Mouse (Mus musculus): ENCODE measurements around the gene Pld4. TPM values are rescaled to one million over a fixed set of nuclear protein-coding genes. Genes with fewer than 3 reads are reported as not detected.
A peak's percentile ranks its signal among the peaks of the same experiment; 100 is the strongest.
"Not testable (repeated sequence)": the region's sequence is repeated elsewhere in the genome, so short reads cannot be mapped to it uniquely, and the experiment has no call there.

Pld4 gene
- total and polyA plus RNA-seq, 2 experiments from 2014 or later = 8.8 to 12.6 TPM

DNA sequence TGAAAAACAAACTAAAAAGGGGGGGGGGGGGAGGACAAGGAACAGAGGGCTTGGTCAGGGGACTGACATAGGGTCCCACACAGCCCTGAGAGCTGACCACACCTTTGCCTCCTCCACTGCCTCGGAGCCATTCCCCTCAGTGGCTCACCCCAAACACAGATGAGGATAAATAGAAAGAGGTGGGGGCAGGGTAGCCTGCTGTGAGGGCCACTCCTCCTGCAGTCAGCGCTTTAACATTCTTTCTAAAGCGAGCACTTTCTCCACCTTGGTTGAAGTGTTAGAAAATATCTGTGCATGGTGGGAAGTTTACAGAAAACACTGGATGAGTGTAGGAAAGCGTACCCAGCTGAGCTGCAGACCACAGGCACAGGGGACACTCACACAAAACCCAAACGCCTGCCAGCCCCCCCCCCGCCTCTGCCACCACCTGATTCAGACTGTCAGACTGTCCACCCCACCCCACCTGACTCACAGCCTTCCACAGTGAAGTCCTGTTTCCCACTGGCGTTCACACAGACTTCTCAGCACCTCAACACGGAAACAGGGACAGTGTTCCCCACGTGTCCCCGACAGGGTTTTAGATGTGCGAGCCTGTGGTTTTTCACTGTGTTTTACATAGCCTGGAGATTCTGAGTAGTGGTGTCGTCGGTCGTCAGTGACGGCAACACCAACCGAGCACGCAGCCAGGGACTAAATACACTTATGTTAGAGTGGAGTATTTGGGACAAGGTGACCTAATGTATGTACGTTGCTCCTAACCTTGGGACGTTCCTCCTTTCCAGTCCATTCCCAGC lies 49.8 kb downstream of the Pld4 start:
- no peak overlapping the region for H3K9ac ChIP-seq (replicated peaks; ENCODE audit: low read length, poor library complexity, severe bottlenecking)
- no peak for DNase-seq (ENCODE audit: low spot score)
- peaks cover 11% of the 10 kb centered on the region; the same call in 1 of the 2 replicates for H3K4me1 ChIP-seq (ENCODE audit: insufficient read depth, low read length)
- no peaks in the 10 kb centered on the region for H3K27me3 ChIP-seq (ENCODE audit: insufficient read depth, low read length)
- H3K4me3 ChIP-seq (ENCODE audit: low read depth, low read length) = no peak overlapping the region
- ATAC-seq (ENCODE audit: low FRiP score) = no peak
- TF ChIP-seq CTCF (IDR thresholded peaks at IDR 0.05) = no peak
- no peak overlapping the region for H3K27ac ChIP-seq (ENCODE audit: low read depth, low read length)
- H3K9me3 ChIP-seq (ENCODE audit: low read length) = no peaks in the 10 kb centered on the region
- peak overlapping the region; percentile 79 for H3K4me2 ChIP-seq (ENCODE audit: low read depth, low read length, poor library complexity, severe bottlenecking)
- 67% methylated on average over 19 of the region's 19 CpGs for WGBS
- H3K36me3 ChIP-seq (ENCODE audit: insufficient read depth, low read length) = peaks cover 33% of the 10 kb centered on the region

DNA sequence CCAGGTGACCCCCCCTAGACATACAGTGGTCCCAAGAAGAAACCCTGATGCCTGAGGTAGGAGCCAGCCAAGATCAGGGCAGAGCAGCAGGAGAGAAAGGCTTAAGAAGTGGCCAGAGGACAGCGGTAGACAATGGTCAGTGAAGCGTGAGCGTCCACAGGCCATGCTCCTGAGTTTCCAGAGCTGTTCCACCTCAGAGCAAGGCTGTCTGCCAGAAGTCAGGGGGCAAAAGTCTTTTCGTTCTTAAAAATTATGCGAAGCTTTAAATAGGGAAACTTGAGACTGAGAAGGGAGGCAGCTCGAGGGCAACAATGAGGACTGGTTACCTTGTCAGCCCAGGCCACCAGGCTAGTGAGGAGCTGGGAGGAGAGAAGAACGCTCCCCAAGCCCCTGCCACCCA lies 52.9 kb downstream of the Pld4 start:
- Histone ChIP-seq H3K4me1 (ENCODE audit: insufficient read depth, low read length) (peaks cover 5% of the 10 kb centered on the region; the same call in 1 of the 2 replicates), H3K4me2 (ENCODE audit: low read depth, low read length, poor library complexity, severe bottlenecking) (no peak overlapping the region), H3K27ac (ENCODE audit: low read depth, low read length) (no peak overlapping the region), H3K27me3 (ENCODE audit: insufficient read depth, low read length) (no peaks in the 10 kb centered on the region), H3K9ac (replicated peaks; ENCODE audit: low read length, poor library complexity, severe bottlenecking) (no peak overlapping the region), H3K9me3 (ENCODE audit: low read length) (no peaks in the 10 kb centered on the region), H3K36me3 (ENCODE audit: insufficient read depth, low read length) (peaks cover 34% of the 10 kb centered on the region), H3K4me3 (ENCODE audit: low read depth, low read length) (no peak overlapping the region)
- no peak for DNase-seq (ENCODE audit: low spot score)
- no peak for TF ChIP-seq CTCF (IDR thresholded peaks at IDR 0.05)
- no peak for ATAC-seq (ENCODE audit: low FRiP score)
- 81% methylated on average over 7 of the region's 7 CpGs for WGBS

DNA sequence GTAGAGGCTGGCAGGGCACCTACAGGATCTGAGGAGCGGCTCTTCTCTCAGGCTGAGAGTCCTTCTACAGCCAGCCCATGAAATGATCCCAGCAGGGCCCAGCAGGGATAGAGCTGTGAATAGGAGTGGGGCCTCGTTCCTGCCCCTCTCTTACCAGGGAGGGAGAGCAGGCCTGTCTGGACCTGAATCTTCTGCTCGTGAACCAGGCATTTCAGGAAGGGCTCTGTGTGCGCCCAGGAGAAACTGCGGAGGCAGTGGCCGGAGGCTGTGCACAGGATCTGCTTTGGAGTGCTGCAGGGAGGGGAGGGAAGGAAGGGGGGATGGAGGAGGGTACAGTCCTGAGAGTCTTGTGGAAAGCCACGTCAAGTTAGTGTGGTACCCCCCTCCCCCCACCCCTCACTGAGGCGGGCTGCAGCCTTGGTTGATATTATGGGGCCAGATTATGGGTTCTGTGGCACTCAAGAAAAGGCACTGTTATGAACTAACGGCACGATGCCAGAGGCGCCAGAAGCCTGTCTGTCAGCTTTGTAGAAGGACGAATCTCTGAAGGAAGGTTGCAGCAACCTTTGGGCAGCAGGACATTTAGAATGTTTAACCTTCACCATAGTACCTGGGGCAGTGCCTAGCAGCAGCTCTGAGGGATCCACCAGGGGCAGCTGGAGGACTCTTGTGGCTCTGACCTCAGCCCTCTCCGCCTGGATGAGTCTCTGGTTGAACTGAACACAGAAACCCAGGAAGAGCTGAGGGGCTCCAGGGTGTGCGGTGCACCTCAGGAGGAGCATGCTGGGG lies 54.4 kb downstream of the Pld4 start:
- Histone ChIP-seq H3K4me1 (ENCODE audit: insufficient read depth, low read length) (peaks cover 4% of the 10 kb centered on the region; the same call in 1 of the 2 replicates), H3K27ac (ENCODE audit: low read depth, low read length) (no peak overlapping the region), H3K27me3 (ENCODE audit: insufficient read depth, low read length) (no peaks in the 10 kb centered on the region), H3K9me3 (ENCODE audit: low read length) (no peaks in the 10 kb centered on the region), H3K36me3 (ENCODE audit: insufficient read depth, low read length) (peaks cover 34% of the 10 kb centered on the region), H3K4me2 (ENCODE audit: low read depth, low read length, poor library complexity, severe bottlenecking) (no peak overlapping the region), H3K4me3 (ENCODE audit: low read depth, low read length) (no peak overlapping the region), H3K9ac (replicated peaks; ENCODE audit: low read length, poor library complexity, severe bottlenecking) (no peak overlapping the region)
- 78% methylated on average over 14 of the region's 14 CpGs for WGBS
- ATAC-seq (ENCODE audit: low FRiP score) (no peak), DNase-seq (ENCODE audit: low spot score) (no peak)
- TF ChIP-seq CTCF (IDR thresholded peaks at IDR 0.05) = no peak

DNA sequence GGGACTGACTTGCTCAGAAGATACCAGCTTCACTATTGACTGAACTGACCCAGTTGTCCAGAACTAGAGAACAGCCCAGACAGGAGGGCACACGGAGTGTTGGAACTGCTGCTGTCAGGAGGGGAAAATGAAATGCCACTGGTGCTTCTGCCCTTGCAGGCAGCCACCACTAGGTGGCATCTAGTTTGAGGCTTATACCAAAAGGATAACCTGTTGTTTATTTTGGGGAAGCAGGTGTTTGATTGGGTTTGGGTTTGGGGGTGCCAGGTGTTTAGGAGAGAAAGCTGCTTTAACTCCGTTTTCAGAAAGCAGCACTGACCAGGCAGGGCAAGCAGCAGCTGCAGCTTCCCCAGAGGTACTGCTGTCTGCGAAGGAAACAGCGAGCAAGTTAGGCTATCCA lies 55.8 kb downstream of the Pld4 start:
- Histone ChIP-seq H3K36me3 (ENCODE audit: insufficient read depth, low read length) (peaks cover 36% of the 10 kb centered on the region), H3K4me1 (ENCODE audit: insufficient read depth, low read length) (no peaks in the 10 kb centered on the region), H3K4me2 (ENCODE audit: low read depth, low read length, poor library complexity, severe bottlenecking) (no peak overlapping the region), H3K27ac (ENCODE audit: low read depth, low read length) (no peak overlapping the region), H3K9me3 (ENCODE audit: low read length) (no peaks in the 10 kb centered on the region), H3K27me3 (ENCODE audit: insufficient read depth, low read length) (no peaks in the 10 kb centered on the region), H3K9ac (replicated peaks; ENCODE audit: low read length, poor library complexity, severe bottlenecking) (no peak overlapping the region), H3K4me3 (ENCODE audit: low read depth, low read length) (no peak overlapping the region)
- peak; percentile 88 for TF ChIP-seq CTCF (IDR thresholded peaks at IDR 0.05)
- no peak for ATAC-seq (ENCODE audit: low FRiP score)
- DNase-seq (ENCODE audit: low spot score) = peak; percentile 63
- WGBS = 59% methylated on average over 4 of the region's 4 CpGs

DNA sequence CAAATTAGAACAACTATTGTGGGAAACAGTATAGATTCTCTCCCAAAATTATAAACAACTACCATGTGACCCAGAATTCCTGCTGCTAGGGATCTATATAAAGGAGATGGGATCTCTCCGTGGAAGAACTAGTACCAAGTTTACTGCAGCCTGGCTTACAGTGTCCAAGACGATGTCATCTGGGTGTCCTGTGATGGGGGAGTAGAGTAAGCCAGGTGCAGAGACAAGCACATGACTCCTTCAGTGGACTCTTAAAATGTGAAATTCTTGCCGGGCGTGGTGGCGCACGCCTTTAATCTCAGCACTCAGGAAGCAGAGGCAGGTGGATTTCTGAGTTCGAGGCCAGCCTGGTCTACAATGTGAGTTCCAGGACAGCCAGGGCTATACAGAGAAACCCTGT lies 56.4 kb downstream of the Pld4 start:
- H3K36me3 ChIP-seq (ENCODE audit: insufficient read depth, low read length) = peaks cover 38% of the 10 kb centered on the region
- not testable (repeated sequence) for H3K9ac ChIP-seq (replicated peaks; ENCODE audit: low read length, poor library complexity, severe bottlenecking); H3K27ac ChIP-seq (ENCODE audit: low read depth, low read length); H3K9me3 ChIP-seq (ENCODE audit: low read length); H3K27me3 ChIP-seq (ENCODE audit: insufficient read depth, low read length); H3K4me3 ChIP-seq (ENCODE audit: low read depth, low read length); H3K4me1 ChIP-seq (ENCODE audit: insufficient read depth, low read length); H3K4me2 ChIP-seq (ENCODE audit: low read depth, low read length, poor library complexity, severe bottlenecking); ATAC-seq (ENCODE audit: low FRiP score); DNase-seq (ENCODE audit: low spot score)
- 82% methylated on average over 7 of the region's 7 CpGs for WGBS

Small RNA genes lying within 50 kb of the gene (microRNA-seq; reads per million reads assigned to microRNA genes)
- gene Mir6940 (ENCODE audit: borderline number of aligned reads) = 2.0 reads per million

Other genes with a start within 250 kb of the Pld4 start
- gene Tmem179, start 243.9 kb upstream of the Pld4 start, total RNA-seq (2014; rRNA removed) = 118 and 132 TPM in 2 replicates
- gene Tmem179, start 243.9 kb upstream of the Pld4 start, polyA plus RNA-seq (2015; fragmentation: Nextera tagmentation; extraction: Ambion mirVana) = 124 and 126 TPM in 2 replicates
- gene Inf2, start 171.9 kb upstream of the Pld4 start, total RNA-seq (2014; rRNA removed) = 3.6 and 3.7 TPM in 2 replicates
- 1.3 TPM in 2 replicates for gene Inf2, start 171.9 kb upstream of the Pld4 start, polyA plus RNA-seq (2015; fragmentation: Nextera tagmentation; extraction: Ambion mirVana)
- 2.0 and 4.1 TPM in 2 replicates for gene Adssl1, start 140.6 kb upstream of the Pld4 start, total RNA-seq (2014; rRNA removed)
- gene Adssl1, start 140.6 kb upstream of the Pld4 start, polyA plus RNA-seq (2015; fragmentation: Nextera tagmentation; extraction: Ambion mirVana) = 8.2 and 9.4 TPM in 2 replicates
- gene Siva1, start 116.0 kb upstream of the Pld4 start, total RNA-seq (2014; rRNA removed) = 24.0 and 25.4 TPM in 2 replicates
- gene Siva1, start 116.0 kb upstream of the Pld4 start, polyA plus RNA-seq (2015; fragmentation: Nextera tagmentation; extraction: Ambion mirVana) = 43.4 and 45.5 TPM in 2 replicates
- gene Akt1, start 85.8 kb upstream of the Pld4 start, total RNA-seq (2014; rRNA removed) = 201 and 208 TPM in 2 replicates
- 93.1 and 93.3 TPM in 2 replicates for gene Akt1, start 85.8 kb upstream of the Pld4 start, polyA plus RNA-seq (2015; fragmentation: Nextera tagmentation; extraction: Ambion mirVana)
- 0.94 and 1.5 TPM in 2 replicates for gene Zbtb42, start 81.8 kb upstream of the Pld4 start, total RNA-seq (2014; rRNA removed)
- gene Zbtb42, start 81.8 kb upstream of the Pld4 start, polyA plus RNA-seq (2015; fragmentation: Nextera tagmentation; extraction: Ambion mirVana) = 1.2 and 1.8 TPM in 2 replicates
- 125 and 140 TPM in 2 replicates for gene Cep170b, start 40.2 kb upstream of the Pld4 start, total RNA-seq (2014; rRNA removed)
- 42.7 and 46.4 TPM in 2 replicates for gene Cep170b, start 40.2 kb upstream of the Pld4 start, polyA plus RNA-seq (2015; fragmentation: Nextera tagmentation; extraction: Ambion mirVana)
- gene Ahnak2, start 42.0 kb downstream of the Pld4 start, total RNA-seq (2014; rRNA removed) = 5.1 and 6.1 TPM in 2 replicates
- gene Ahnak2, start 42.0 kb downstream of the Pld4 start, polyA plus RNA-seq (2015; fragmentation: Nextera tagmentation; extraction: Ambion mirVana) = 1.6 and 1.9 TPM in 2 replicates
- gene Clba1, start 48.3 kb downstream of the Pld4 start, total RNA-seq (2014; rRNA removed) = 13.6 and 23.1 TPM in 2 replicates
- 25.2 and 25.9 TPM in 2 replicates for gene Clba1, start 48.3 kb downstream of the Pld4 start, polyA plus RNA-seq (2015; fragmentation: Nextera tagmentation; extraction: Ambion mirVana)
- gene Cdca4, start 68.8 kb downstream of the Pld4 start, total RNA-seq (2014; rRNA removed) = 19.8 and 22.6 TPM in 2 replicates
- 20.8 and 22.0 TPM in 2 replicates for gene Cdca4, start 68.8 kb downstream of the Pld4 start, polyA plus RNA-seq (2015; fragmentation: Nextera tagmentation; extraction: Ambion mirVana)
- 0.16 TPM in 1 of 2 replicates, not detected in the other for gene Gpr132, start 107.6 kb downstream of the Pld4 start, total RNA-seq (2014; rRNA removed)
- 0.06 TPM in 2 replicates for gene Gpr132, start 107.6 kb downstream of the Pld4 start, polyA plus RNA-seq (2015; fragmentation: Nextera tagmentation; extraction: Ambion mirVana)
- 88.4 and 94.6 TPM in 2 replicates for gene Jag2, start 169.1 kb downstream of the Pld4 start, total RNA-seq (2014; rRNA removed)
- gene Jag2, start 169.1 kb downstream of the Pld4 start, polyA plus RNA-seq (2015; fragmentation: Nextera tagmentation; extraction: Ambion mirVana) = 9.4 and 12.1 TPM in 2 replicates
- 23.6 and 25.8 TPM in 2 replicates for gene Nudt14, start 181.5 kb downstream of the Pld4 start, total RNA-seq (2014; rRNA removed)
- 41.8 and 48.0 TPM in 2 replicates for gene Nudt14, start 181.5 kb downstream of the Pld4 start, polyA plus RNA-seq (2015; fragmentation: Nextera tagmentation; extraction: Ambion mirVana)
- gene Btbd6, start 215.8 kb downstream of the Pld4 start, total RNA-seq (2014; rRNA removed) = 79.0 and 81.6 TPM in 2 replicates
- gene Btbd6, start 215.8 kb downstream of the Pld4 start, polyA plus RNA-seq (2015; fragmentation: Nextera tagmentation; extraction: Ambion mirVana) = 58.4 and 61.9 TPM in 2 replicates
- 42.1 and 51.3 TPM in 2 replicates for gene Brf1, start 240.0 kb downstream of the Pld4 start, total RNA-seq (2014; rRNA removed)
- 34.9 and 39.0 TPM in 2 replicates for gene Brf1, start 240.0 kb downstream of the Pld4 start, polyA plus RNA-seq (2015; fragmentation: Nextera tagmentation; extraction: Ambion mirVana)